Mouse (Mus musculus) forebrain, postnatal 0 days (tissue): ENCODE measurements around the gene Cryab. TPM values are rescaled to one million over a fixed set of nuclear protein-coding genes. Genes with fewer than 3 reads are reported as not detected.

ENCODE experiments used
- ATAC-seq: fragments of 200-750 bp; cut with Nextera tagmentation; 2 replicates; pipeline ENCODE4 v1.8.0; 2017; ENCODE audit warnings: mild to moderate bottlenecking, moderate library complexity
- DNase-seq: peaks from one replicate; pipeline ENCODE4 v3.0.0-alpha.2; 2015
- H3K27ac ChIP-seq: fragments of 300-500 bp; sonication (generic); 2 replicates; pipeline ENCODE4 v1.5.1; 2014; ENCODE audit warnings: low read depth, mild to moderate bottlenecking, antibody characterized with exemption, low read length, moderate library complexity, mixed read lengths
- H3K27me3 ChIP-seq: fragments of 300-500 bp; sonication (generic); 2 replicates; pipeline ENCODE4 v1.6.1; 2014; ENCODE audit warnings: mild to moderate bottlenecking, low read length, mixed read lengths; ENCODE audit not compliant: insufficient read depth
- H3K36me3 ChIP-seq: fragments of 300-500 bp; sonication (generic); 2 replicates; pipeline ENCODE4 v1.6.1; 2014; ENCODE audit warnings: mild to moderate bottlenecking, moderate library complexity; ENCODE audit not compliant: insufficient read depth
- H3K4me1 ChIP-seq: fragments of 300-500 bp; sonication (generic); 2 replicates; pipeline ENCODE4 v1.6.1; 2014; ENCODE audit warnings: antibody characterized with exemption; ENCODE audit not compliant: insufficient read depth
- H3K4me2 ChIP-seq: fragments of 300-500 bp; sonication (generic); 2 replicates; pipeline ENCODE4 v1.6.1; 2014; ENCODE audit warnings: low read depth, mild to moderate bottlenecking, moderate library complexity
- H3K4me3 ChIP-seq: fragments of 300-500 bp; sonication (generic); 2 replicates; pipeline ENCODE4 v1.5.1; 2014; ENCODE audit warnings: low read depth, low read length, mixed read lengths
- H3K9ac ChIP-seq: fragments of 300-500 bp; sonication (generic); 2 replicates; pipeline ENCODE4 v1.6.1; 2014; ENCODE audit warnings: mild to moderate bottlenecking
- H3K9me3 ChIP-seq: fragments of 300-500 bp; sonication (generic); 2 replicates; pipeline ENCODE4 v1.6.1; 2016; ENCODE audit warnings: low read length
- CTCF ChIP-seq: sonication (generic); IDR thresholded peaks from 2 replicates; pipeline ENCODE4 v1.5.1; 2016; ENCODE audit warnings: antibody characterized with exemption, control low read depth, low read depth
- WGBS: fragments of 180-500 bp; shearing (Covaris S2); extraction: QIAGEN DNeasy Blood & Tissue Kit; methylation state at CpG from one replicate; pipeline ENCODE4 v1.1.7; 2014; 5-methylcytosine and 5-hydroxymethylcytosine counted together
- polyA plus RNA-seq: library from polyadenylated mRNA; unstranded; fragments of >200 nt; fragmentation: Nextera tagmentation; extraction: Ambion mirVana; gene quantifications from 2 replicates; pipeline ENCODE4 v1.2.1, GENCODE M21; 2015
- total RNA-seq: library from RNA; depleted of rRNA; stranded (reverse); fragments of >200 nt; gene quantifications from 2 replicates; pipeline ENCODE4 v1.2.3, GENCODE M21; 2014

The Cryab gene
- total and polyA plus RNA-seq, 2 experiments from 2014 or later = 8.8 to 29.9 TPM

DNA sequence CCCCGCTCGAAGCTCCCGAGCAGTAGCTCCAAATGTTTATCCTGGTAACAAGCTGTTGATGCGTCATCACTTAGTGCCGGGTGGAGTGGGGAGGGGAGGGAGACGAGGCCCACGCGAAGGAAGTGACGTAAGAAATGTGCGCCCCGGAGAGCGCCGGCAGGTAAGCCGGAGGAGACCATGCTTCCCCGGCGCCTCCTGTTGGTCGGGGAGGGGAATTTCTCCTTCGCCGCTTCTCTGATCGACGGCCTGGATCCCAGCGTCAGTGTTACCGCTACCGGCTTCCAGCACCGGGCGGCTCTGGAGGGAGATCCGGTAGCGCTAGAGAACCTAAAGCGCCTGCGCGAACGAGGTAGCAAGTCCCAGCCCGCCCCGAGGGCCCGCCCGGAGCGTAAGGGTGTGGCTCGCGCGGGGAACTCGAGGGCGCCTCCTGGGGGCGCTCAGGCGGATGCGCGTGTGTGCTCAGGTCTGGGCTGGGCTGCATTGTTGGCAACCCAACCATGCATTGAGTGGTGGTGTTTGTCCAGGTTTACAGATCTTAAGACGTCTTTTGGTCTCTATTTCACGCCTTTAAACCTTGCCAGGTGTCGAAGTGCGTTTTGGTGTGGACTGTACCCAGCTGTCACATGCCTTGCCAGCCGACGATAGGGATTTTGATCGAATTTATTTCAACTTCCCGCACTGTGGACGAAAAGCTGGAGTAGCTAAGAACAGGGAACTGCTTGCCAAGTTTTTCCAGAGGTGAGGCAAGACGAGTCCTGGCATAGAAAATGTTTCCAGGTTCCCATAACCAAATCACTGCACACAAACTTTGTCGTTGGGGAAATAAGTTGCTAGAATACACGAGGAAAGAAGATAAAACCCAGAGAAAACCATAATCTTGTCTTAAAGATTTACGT lies 17.2 kb downstream of the Cryab start, which contains the start of gene Fdxacb1:
Fdxacb1 (plus strand) TSS at position 130 of the 896 bp plus-strand sequence.
- Histone ChIP-seq H3K4me2 (peak within 1 kb of the TSS; percentile 85), H3K4me1 (0 out of 2 replicates have a peak, but pooled peaks cover 9% of the 10 kb centered on the region), H3K27me3 (no peaks in the 10 kb centered on the region), H3K4me3 (peak within 1 kb of the TSS; percentile 57), H3K9ac (peak within 1 kb of the TSS; percentile 67), H3K36me3 (peaks cover 12% of the 10 kb centered on the region), H3K27ac (peak within 1 kb of the TSS; percentile 90), H3K9me3 (no peaks in the 10 kb centered on the region)
- WGBS = 7% methylated on average over 59 of the region's 59 CpGs
- peak; percentile 80 for TF ChIP-seq CTCF
- ATAC-seq (peak; percentile 97), DNase-seq (peak; percentile 99)

DNA sequence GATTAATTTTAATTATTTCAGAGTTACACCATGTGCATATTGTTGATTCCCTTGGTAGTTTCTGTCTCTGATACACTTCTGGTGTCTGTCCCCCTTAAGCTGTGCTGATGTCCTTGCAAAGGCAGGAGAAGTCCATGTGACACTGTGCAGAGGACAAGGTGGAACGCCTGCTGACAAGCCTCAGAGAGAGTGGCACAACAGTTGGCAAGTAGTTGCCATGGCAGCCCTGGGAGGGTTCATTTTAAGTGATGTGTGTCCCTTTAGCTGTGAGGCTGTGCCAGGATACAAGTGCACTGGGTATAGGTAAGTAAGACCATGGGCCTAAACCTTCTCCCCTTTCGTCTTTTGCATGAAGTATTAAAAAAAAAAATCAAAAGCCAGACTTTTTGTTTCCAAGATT lies 18.9 kb downstream of the Cryab start:
- Histone ChIP-seq H3K4me3 (no peak overlapping the region), H3K9ac (no peak overlapping the region), H3K4me1 (0 out of 2 replicates have a peak, but pooled peaks cover 9% of the 10 kb centered on the region), H3K9me3 (no peaks in the 10 kb centered on the region), H3K4me2 (no peak overlapping the region), H3K36me3 (peaks cover 8% of the 10 kb centered on the region), H3K27me3 (no peaks in the 10 kb centered on the region), H3K27ac (no peak overlapping the region)
- 87% methylated on average over 2 of the region's 2 CpGs for WGBS
- DNase-seq (no peak), ATAC-seq (no peak)
- no peak for TF ChIP-seq CTCF

- no peaks in the 10 kb centered on the region for H3K9me3 ChIP-seq
Measured at GRCm38 (mm10) chr9:50774026-50774462, 22.9 kb downstream of the Cryab start.

GRCm38 (mm10) chr9:50774991-50775612 lies 24.0 kb downstream of the Cryab start, which contains the start of the genes Alg9 and 1110032A03Rik:
Alg9 (plus strand) TSS chr9:50775019.
1110032A03Rik (minus strand) TSS chr9:50775520.
- H3K27ac ChIP-seq = peak within 1 kb of the TSS; percentile 91
- peaks cover 20% of the 10 kb centered on the region for H3K36me3 ChIP-seq
- ATAC-seq (peak; percentile 82), DNase-seq (peak; percentile 91)
- peak within 1 kb of the TSS; percentile 95 for H3K9ac ChIP-seq
- H3K4me2 ChIP-seq = peak within 1 kb of the TSS; percentile 75
- H3K4me1 ChIP-seq = 0 out of 2 replicates have a peak, but pooled peaks cover 3% of the 10 kb centered on the region
- H3K4me3 ChIP-seq = peak within 1 kb of the TSS; percentile 88
- TF ChIP-seq CTCF = peak; percentile 22; the same call in 1 of the 2 replicates
- no peaks in the 10 kb centered on the region for H3K9me3 ChIP-seq
- no peaks in the 10 kb centered on the region for H3K27me3 ChIP-seq
- WGBS = under 1% methylated on average over 50 of the region's 51 CpGs

More at GRCm38 (mm10) chr9:50774026-50774462, 22.9 kb downstream of the Cryab start:
- ATAC-seq (no peak), DNase-seq (no peak)
- no peaks in the 10 kb centered on the region for H3K27me3 ChIP-seq
- no peak for TF ChIP-seq CTCF
- H3K36me3 ChIP-seq = peaks cover 12% of the 10 kb centered on the region
- peak overlapping the region; percentile 88; the same call in 1 of the 2 replicates for H3K4me3 ChIP-seq
- 74% methylated on average over 4 of the region's 4 CpGs for WGBS
- H3K4me2 ChIP-seq = peak overlapping the region; percentile 75
- H3K4me1 ChIP-seq = 0 out of 2 replicates have a peak, but pooled peaks cover 3% of the 10 kb centered on the region
- 0 out of 2 replicates have a peak overlapping the region, but pooled peaks have one; percentile 95 for H3K9ac ChIP-seq
- 0 out of 2 replicates have a peak overlapping the region, but pooled peaks have one; percentile 91 for H3K27ac ChIP-seq

- peak overlapping the region; percentile 75 for H3K4me2 ChIP-seq
- 2% methylated on average over 30 of the region's 30 CpGs for WGBS
- H3K4me3 ChIP-seq = peak overlapping the region; percentile 88
- no peaks in the 10 kb centered on the region for H3K27me3 ChIP-seq
- DNase-seq (peak; percentile 67), ATAC-seq (peak; percentile 79)
- peak overlapping the region; percentile 91 for H3K27ac ChIP-seq
- peak overlapping the region; percentile 95 for H3K9ac ChIP-seq
- peaks cover 26% of the 10 kb centered on the region for H3K36me3 ChIP-seq
- H3K9me3 ChIP-seq = no peaks in the 10 kb centered on the region
- H3K4me1 ChIP-seq = 0 out of 2 replicates have a peak, but pooled peaks cover 3% of the 10 kb centered on the region
- TF ChIP-seq CTCF = no peak
Measured at GRCm38 (mm10) chr9:50775662-50776126, 24.6 kb downstream of the Cryab start.

GRCm38 (mm10) chr9:50776162-50776760 lies 25.1 kb downstream of the Cryab start:
- Histone ChIP-seq H3K4me1 (0 out of 2 replicates have a peak, but pooled peaks cover 3% of the 10 kb centered on the region), H3K36me3 (peaks cover 32% of the 10 kb centered on the region), H3K27me3 (no peaks in the 10 kb centered on the region), H3K27ac (peak overlapping the region; percentile 91), H3K9ac (peak overlapping the region; percentile 95), H3K4me3 (peak overlapping the region; percentile 88), H3K4me2 (peak overlapping the region; percentile 75), H3K9me3 (no peaks in the 10 kb centered on the region)
- WGBS = 62% methylated on average over 11 of the region's 11 CpGs
- DNase-seq (no peak), ATAC-seq (no peak)
- TF ChIP-seq CTCF = no peak
